Mouse (Mus musculus): ENCODE data around the gene Hist1h4f. TPM values are rescaled to one million over a fixed set of nuclear protein-coding genes. Genes with fewer than 3 reads are reported as not detected.

Hist1h4f gene
- total RNA-seq, 2 experiments from 2014 or later = 140 to 182 TPM

GRCm38 (mm10) chr13:23535137-23536075, 16.0 kb downstream of the Hist1h4f start, which contains the start of gene Hist1h3g:
Gene Hist1h3g, plus strand, starts transcription at chr13:23535422.
- DNase-seq (ENCODE audit: low spot score in 2 of 2) = peak; percentile 92 to 94

- no peak for DNase-seq (ENCODE audit: low spot score in 2 of 2)
These were observed 16.9 kb downstream of the Hist1h4f start for GRCm38 (mm10) chr13:23534368-23535131.

DNA sequence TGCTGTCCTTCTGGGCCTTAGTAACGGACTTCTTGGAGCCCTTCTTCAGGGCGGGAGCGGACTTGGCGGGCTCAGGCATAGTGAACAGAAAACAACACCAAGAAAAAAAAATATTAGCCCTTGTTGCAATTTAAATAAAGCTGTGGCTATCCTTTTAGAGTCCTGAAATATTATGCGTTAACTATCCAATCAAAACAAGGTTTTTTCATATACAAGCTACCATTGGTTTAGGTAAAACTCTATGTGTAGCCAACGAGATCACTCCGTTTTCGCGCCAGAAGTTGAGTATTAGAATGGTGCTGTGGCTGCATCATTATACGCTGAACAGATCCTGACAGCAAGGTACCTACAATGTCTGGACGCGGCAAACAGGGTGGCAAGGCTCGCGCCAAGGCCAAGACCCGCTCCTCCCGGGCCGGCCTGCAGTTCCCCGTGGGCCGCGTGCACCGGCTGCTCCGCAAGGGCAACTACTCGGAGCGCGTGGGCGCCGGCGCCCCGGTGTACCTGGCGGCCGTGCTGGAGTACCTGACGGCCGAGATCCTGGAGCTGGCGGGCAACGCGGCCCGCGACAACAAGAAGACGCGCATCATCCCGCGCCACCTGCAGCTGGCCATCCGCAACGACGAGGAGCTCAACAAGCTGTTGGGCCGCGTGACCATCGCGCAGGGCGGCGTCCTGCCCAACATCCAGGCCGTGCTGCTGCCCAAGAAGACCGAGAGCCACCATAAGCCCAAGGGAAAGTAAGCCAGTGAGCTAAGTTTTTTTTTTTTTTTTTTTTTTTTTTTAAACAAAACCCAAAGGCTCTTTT, 17.7 kb downstream of the Hist1h4f start, which contains the start of gene Hist1h2af:
TSS of gene Hist1h2af (plus strand) at position 347 of the 808 bp plus-strand sequence.
- DNase-seq (ENCODE audit: low spot score in 2 of 2) = peak; percentile 57 to 67

DNA sequence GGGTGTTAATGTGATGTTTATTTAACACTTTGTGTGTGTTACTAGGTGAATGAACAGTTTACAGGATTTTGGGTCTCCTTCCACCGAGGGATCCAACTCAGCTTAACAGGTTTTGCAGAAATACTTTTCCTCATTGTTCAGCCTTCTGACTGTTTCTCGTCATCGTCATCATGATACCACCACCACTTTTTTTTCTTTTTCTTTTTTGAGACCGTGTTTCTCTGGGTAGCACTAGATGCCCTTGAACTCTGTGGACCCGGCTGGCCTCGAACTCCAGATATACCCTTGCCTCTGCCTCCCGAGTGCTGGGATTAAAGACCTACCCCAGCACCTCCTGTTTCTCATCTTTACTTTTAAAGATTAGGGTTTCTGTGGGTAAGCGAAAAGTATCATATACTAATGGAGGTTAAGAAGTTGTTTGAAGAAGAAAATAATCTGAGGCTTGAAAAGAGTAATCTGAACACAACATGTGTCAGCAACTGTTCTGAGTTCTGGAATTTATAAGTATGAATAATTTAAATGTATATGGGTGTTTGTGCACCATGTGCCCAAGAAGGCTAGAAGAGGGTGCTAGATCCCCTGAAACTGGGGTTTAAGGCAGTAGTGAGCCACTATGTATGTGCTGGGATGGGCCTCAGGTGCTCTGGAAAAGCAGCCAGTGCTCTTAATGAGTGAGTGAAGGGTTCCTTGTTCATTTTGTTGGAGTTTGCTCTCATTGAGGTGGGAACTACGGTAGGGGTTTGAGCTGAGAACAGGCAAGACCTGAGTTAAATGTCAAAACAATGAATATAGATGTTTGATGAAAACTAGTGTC, 19.0 kb downstream of the Hist1h4f start:
- DNase-seq (ENCODE audit: low spot score in 2 of 2) = no peak

DNA sequence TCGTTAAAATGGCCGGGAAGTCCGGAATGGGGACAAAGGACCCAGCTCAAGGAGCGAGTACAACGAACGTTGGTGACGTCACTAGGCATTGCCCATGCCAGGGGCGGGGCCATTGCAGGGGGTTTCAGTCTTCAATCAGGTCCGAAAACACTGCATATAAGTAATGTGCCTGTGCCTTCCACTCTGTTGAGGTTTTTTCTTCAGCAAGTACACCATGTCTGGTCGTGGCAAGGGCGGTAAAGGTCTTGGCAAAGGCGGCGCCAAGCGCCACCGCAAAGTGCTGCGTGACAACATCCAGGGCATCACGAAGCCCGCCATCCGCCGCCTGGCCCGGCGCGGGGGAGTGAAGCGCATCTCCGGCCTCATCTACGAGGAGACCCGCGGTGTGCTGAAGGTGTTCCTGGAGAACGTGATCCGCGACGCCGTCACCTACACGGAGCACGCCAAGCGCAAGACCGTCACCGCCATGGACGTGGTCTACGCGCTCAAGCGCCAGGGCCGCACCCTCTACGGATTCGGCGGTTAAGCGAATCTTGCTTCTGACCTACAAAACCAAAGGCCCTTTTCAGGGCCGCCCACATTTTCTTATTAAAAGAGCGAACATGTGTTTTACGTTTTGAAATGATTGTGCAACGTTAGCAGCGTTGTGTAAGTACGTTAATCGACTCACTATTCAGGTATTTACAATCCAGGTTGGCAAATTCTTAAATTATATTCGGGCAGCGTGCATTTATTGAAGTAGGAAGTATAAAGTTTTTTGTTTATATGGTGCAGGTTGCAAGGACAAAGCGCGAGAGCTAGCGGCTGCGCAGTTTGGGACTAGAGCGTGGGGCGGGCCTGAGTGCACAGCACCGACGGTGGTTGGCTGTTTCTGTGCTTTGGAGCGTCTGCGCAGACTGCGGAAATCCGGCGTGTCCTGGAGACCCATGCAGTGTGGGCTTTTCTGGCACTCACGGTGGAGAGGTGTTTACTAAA, 20.3 kb downstream of the Hist1h4f start, which contains the start of gene Hist1h4h:
TSS of gene Hist1h4h (plus strand) at position 150 of the 975 bp plus-strand sequence.
- DNase-seq (ENCODE audit: low spot score in 2 of 2) = peak; percentile 95 to 96

DNA sequence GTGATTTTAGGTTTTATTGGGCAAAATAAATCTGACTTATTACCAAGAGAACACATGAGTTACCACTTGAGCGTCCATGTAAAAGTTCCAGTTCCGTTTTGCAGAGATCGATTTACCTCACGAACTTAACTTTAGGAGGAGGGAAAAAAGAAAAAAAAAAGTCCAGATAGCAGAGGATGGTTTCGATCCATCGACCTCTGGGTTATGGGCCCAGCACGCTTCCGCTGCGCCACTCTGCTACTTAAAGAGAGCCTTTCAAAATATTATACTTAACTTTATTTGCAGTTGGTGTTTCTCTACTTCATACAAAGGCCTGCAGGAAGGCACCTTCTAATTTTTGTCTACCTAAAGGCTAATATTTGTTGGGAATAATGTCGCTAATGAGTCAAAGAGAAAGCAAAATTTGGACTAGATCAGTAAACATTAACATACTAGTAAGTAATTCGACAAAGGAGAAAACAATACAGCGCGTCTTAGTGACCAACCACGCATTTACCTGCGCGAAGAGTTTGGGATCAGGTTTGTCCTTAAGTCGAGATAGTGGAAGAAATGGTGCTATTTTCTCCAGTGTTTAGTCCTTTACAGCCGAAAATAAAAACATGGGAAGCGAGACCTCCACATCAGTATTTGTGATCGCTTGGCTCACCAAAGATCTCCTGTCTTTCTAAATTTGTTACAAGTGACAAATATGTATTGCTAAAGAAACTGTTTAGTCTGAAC, 21.1 kb downstream of the Hist1h4f start:
- peak; percentile 71 to 76 for DNase-seq (ENCODE audit: low spot score in 2 of 2)

DNA sequence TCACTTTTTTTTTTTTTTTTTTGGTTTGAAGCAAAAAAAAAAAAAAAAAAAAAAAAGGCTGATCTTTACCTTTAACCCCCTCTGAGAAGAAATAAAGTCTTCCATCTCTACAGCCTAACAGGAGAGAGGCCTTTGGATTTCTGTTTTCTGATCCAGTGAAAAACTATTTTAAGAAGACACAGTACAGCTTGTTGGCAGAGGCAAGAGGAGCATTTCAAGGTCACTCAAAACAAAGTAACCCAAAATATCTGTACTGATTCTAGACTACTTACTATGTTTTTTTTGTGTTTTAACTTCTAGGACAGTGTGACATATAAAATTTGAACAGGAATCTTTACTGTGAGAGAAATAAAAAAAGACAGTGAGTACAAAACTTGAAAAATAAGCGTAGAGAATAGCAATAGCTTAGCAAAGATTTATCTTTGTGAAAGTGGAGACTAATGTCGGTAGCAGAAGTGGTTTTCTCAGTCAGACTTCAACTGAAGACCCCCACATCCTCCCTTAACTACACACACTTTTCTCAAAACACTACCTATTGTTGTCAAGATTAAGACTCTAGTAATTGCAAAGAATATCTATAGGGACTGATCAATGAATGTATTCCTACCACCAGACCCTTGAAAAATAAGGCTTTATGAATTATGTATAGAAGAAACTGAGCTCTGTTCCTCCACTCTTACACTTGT, 21.8 kb downstream of the Hist1h4f start:
- no peak for DNase-seq (ENCODE audit: low spot score in 2 of 2)

GRCm38 (mm10) chr13:23529005-23529404, 22.4 kb downstream of the Hist1h4f start:
- no peak for DNase-seq (ENCODE audit: low spot score in 2 of 2)

DNA sequence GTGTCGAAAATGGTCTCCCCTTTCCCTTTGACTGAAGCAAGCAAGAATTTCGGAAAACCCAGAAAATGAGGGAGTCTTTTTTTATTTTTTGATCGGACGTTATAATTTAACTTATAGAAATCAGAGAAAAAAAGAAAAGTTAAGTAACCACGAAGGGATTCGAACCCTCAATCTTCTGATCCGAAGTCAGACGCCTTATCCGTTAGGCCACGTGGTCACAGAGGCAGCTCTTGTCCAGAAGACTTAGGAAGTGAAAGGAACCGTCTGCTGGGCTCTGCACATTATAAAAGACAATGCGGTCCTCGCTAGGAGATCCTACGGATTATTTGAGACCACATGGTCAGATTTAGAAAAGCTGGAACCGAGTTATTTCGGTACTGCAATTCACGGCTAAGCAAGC, 25.1 kb downstream of the Hist1h4f start:
- peak; percentile 96 for DNase-seq (ENCODE audit: low spot score in 2 of 2)

- no peak for DNase-seq (ENCODE audit: low spot score in 2 of 2)
These were observed 25.5 kb downstream of the Hist1h4f start for GRCm38 (mm10) chr13:23525901-23526300.

DNA sequence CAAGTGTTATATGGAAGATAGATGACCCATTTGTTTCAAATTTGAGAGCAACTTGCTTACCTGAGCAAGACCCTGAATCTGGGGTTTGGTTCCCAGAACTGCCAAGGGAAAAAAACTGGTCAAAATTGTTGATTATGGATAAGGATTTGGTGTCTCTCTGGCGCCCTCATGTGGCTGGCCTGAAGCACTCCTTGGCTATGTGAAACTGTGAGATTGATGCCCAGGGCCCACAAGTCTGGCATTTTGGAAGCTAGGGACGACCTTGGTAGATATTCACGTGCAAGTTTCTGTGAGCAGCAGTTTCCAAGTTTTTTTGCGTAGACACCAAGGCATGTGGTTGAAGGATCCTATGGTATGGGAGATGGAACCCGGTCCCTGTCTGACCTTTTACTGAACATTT, 26.8 kb downstream of the Hist1h4f start:
- DNase-seq (ENCODE audit: low spot score in 2 of 2) = peak; percentile 86 to 87

- DNase-seq (ENCODE audit: low spot score in 2 of 2) = no peak
These were observed 27.5 kb downstream of the Hist1h4f start for GRCm38 (mm10) chr13:23523976-23524375.

DNA sequence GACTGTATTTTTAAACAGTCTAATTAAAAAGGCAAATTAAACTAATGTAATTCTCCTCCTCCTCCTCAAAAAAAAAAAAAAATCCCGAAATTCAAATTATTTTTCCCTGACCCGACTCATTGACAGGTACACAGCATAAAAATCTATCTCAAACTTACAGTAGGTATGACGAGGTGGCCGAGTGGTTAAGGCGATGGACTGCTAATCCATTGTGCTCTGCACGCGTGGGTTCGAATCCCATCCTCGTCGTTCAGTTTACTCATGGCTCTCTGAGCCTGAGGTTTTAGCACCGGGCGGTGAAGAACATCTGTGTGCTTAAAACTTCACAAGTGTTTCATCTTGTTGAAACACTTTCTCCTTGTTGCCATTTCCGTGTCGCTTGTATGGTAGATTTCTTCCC, 29.7 kb downstream of the Hist1h4f start:
- peak; percentile 68 to 78 for DNase-seq (ENCODE audit: low spot score in 2 of 2)

GRCm38 (mm10) chr13:23519416-23519815, 32.0 kb downstream of the Hist1h4f start:
- peak; percentile 76 to 78 for DNase-seq (ENCODE audit: low spot score in 2 of 2)

DNA sequence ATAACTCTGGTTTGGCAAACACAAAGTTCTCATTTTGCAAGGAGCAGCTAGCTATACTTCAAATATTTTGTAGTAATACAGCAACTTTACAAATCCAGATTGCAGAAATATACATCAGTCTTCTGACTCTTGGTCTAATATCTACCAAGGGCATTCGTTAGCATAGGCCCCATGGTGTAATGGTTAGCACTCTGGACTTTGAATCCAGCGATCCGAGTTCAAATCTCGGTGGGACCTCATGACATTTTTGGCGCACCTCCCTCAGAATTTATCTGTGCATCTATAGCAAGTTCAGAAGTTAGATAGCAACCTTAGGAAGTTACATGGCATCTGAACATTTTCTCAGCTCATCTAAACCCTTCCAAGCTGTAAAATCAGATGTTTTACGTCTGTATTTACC, 32.6 kb downstream of the Hist1h4f start:
- DNase-seq (ENCODE audit: low spot score in 2 of 2) = peak; percentile 75 to 83

DNA sequence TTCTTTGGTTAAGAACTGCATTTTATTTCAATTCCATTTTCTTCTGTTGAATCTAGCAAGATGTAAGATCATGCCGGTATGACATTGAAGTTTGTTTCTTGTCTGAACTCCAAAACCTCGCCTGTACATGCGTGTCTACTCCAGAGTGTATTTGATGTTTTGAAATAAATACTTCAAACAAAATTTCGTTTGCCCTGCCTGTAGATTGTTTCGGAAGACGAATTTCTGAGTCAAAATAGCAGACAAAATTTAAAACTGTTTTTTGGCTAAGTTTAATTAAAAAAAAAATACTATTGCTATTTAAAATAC, 33.2 kb downstream of the Hist1h4f start:
- DNase-seq (ENCODE audit: low spot score in 2 of 2) = no peak

- DNase-seq (ENCODE audit: low spot score in 2 of 2) = peak; percentile 87 to 91
These were observed 33.7 kb downstream of the Hist1h4f start for GRCm38 (mm10) chr13:23517603-23518294.

All from layer of hippocampus, postnatal 10 days (tissue).